Mouse (Mus musculus) lung, embryonic 15.5 days (tissue): ENCODE measurements at regions not wholly inside any gene's neighbourhood (a gene's known extent, or its start where the extent isn't known, plus 50 kb on each side); places are given as distances from the start of the nearest gene placed in this dataset.
A peak's percentile ranks its signal among the peaks of the same experiment; 100 is the strongest.
"Not testable (repeated sequence)": the region's sequence is repeated elsewhere in the genome, so short reads cannot be mapped to it uniquely, and the experiment has no call there.

Source experiments
- ATAC-seq: fragments of 200-750 bp; cut with Nextera tagmentation; 2 replicates; pipeline ENCODE4 v1.8.0; 2017; ENCODE audit warnings: moderate number of reproducible peaks, borderline replicate concordance; ENCODE audit not compliant: low FRiP score, low TSS enrichment; ENCODE audit errors: extremely low read depth
- H3K27ac ChIP-seq: fragments of 300-500 bp; sonication (generic); 2 replicates; pipeline ENCODE4 v1.5.1; 2015; ENCODE audit warnings: moderate library complexity, mild to moderate bottlenecking, inconsistent platforms
- H3K27me3 ChIP-seq: fragments of 300-500 bp; sonication (generic); 2 replicates; pipeline ENCODE4 v1.6.1; 2015; ENCODE audit warnings: inconsistent platforms
- H3K36me3 ChIP-seq: fragments of 300-500 bp; sonication (generic); 2 replicates; pipeline ENCODE4 v1.6.1; 2015; ENCODE audit warnings: inconsistent platforms
- H3K4me1 ChIP-seq: fragments of 300-500 bp; sonication (generic); 2 replicates; pipeline ENCODE4 v1.6.1; 2015; ENCODE audit warnings: inconsistent platforms
- H3K4me2 ChIP-seq: fragments of 300-500 bp; sonication (generic); 2 replicates; pipeline ENCODE4 v1.6.1; 2015; ENCODE audit warnings: inconsistent platforms, mild to moderate bottlenecking, moderate library complexity
- H3K4me3 ChIP-seq: fragments of 300-500 bp; sonication (generic); 2 replicates; pipeline ENCODE4 v1.5.1; 2015; ENCODE audit warnings: mild to moderate bottlenecking, inconsistent platforms
- H3K9ac ChIP-seq: fragments of 300-500 bp; sonication (generic); 2 replicates; pipeline ENCODE4 v1.6.1; 2015; ENCODE audit warnings: inconsistent platforms
- H3K9me3 ChIP-seq: fragments of 300-500 bp; sonication (generic); 2 replicates; pipeline ENCODE4 v1.6.1; 2016; ENCODE audit warnings: inconsistent platforms
- WGBS: fragments of 180-500 bp; shearing (Covaris S2); methylation state at CpG from one replicate; pipeline ENCODE4 v1.1.7; 2015; 5-methylcytosine and 5-hydroxymethylcytosine counted together

GRCm38 (mm10) chr3:120471878-120472444 is 687.7 kb upstream of the Ptbp2 start:
- WGBS = 64% methylated on average over 2 of the region's 2 CpGs

GRCm38 (mm10) chr3:120468887-120469286 is 684.6 kb upstream of the Ptbp2 start:
- H3K4me2 ChIP-seq = no peak overlapping the region

More at GRCm38 (mm10) chr3:120471878-120472444, 687.7 kb upstream of the Ptbp2 start:
- H3K4me1 ChIP-seq = peaks cover 11% of the 10 kb centered on the region; the same call in 1 of the 2 replicates
- no peak overlapping the region for H3K9ac ChIP-seq
- no peaks in the 10 kb centered on the region for H3K36me3 ChIP-seq
- no peak overlapping the region for H3K27ac ChIP-seq
- no peak for ATAC-seq
- H3K27me3 ChIP-seq = no peaks in the 10 kb centered on the region
- H3K4me3 ChIP-seq = no peak overlapping the region
- H3K9me3 ChIP-seq = no peaks in the 10 kb centered on the region
- H3K4me2 ChIP-seq = no peak overlapping the region

GRCm38 (mm10) chr3:120460717-120461116 is 676.5 kb upstream of the Ptbp2 start:
- no peak overlapping the region for H3K4me2 ChIP-seq
- H3K27me3 ChIP-seq = no peaks in the 10 kb centered on the region
- no peak overlapping the region for H3K9ac ChIP-seq
- no peaks in the 10 kb centered on the region for H3K4me1 ChIP-seq
- no peaks in the 10 kb centered on the region for H3K36me3 ChIP-seq
- H3K9me3 ChIP-seq = no peaks in the 10 kb centered on the region
- H3K27ac ChIP-seq = no peak overlapping the region
- H3K4me3 ChIP-seq = no peak overlapping the region
- no peak for ATAC-seq

More at GRCm38 (mm10) chr3:120468887-120469286, 684.6 kb upstream of the Ptbp2 start:
- Histone ChIP-seq H3K4me1 (peaks cover 11% of the 10 kb centered on the region; the same call in 1 of the 2 replicates), H3K27me3 (no peaks in the 10 kb centered on the region), H3K9me3 (no peaks in the 10 kb centered on the region), H3K36me3 (no peaks in the 10 kb centered on the region), H3K4me3 (no peak overlapping the region), H3K9ac (no peak overlapping the region), H3K27ac (no peak overlapping the region)
- ATAC-seq = no peak
- 73% methylated on average over 2 of the region's 2 CpGs for WGBS

- WGBS = 68% methylated on average over 7 of the region's 7 CpGs
- H3K9ac ChIP-seq = no peak overlapping the region
These were observed 673.6 kb upstream of the Ptbp2 start for GRCm38 (mm10) chr3:120457912-120458311.

GRCm38 (mm10) chr3:120441127-120441526 is 656.9 kb upstream of the Ptbp2 start:
- Histone ChIP-seq H3K9ac (no peak overlapping the region), H3K27ac (no peak overlapping the region), H3K27me3 (no peaks in the 10 kb centered on the region), H3K4me1 (no peaks in the 10 kb centered on the region), H3K9me3 (no peaks in the 10 kb centered on the region), H3K36me3 (no peaks in the 10 kb centered on the region), H3K4me2 (no peak overlapping the region), H3K4me3 (no peak overlapping the region)
- ATAC-seq = no peak
- WGBS = 66% methylated on average over 4 of the region's 4 CpGs

More at GRCm38 (mm10) chr3:120457912-120458311, 673.6 kb upstream of the Ptbp2 start:
- Histone ChIP-seq H3K4me3 (no peak overlapping the region), H3K36me3 (no peaks in the 10 kb centered on the region), H3K4me1 (no peaks in the 10 kb centered on the region), H3K27me3 (no peaks in the 10 kb centered on the region), H3K9me3 (no peaks in the 10 kb centered on the region), H3K4me2 (no peak overlapping the region), H3K27ac (no peak overlapping the region)
- ATAC-seq = no peak

GRCm38 (mm10) chr3:120430285-120430684 is 646.0 kb upstream of the Ptbp2 start:
- 27% methylated on average over 2 of the region's 2 CpGs for WGBS
- H3K27ac ChIP-seq = no peak overlapping the region
- H3K4me3 ChIP-seq = no peak overlapping the region
- no peaks in the 10 kb centered on the region for H3K36me3 ChIP-seq
- no peak overlapping the region for H3K9ac ChIP-seq
- H3K9me3 ChIP-seq = no peaks in the 10 kb centered on the region
- no peak overlapping the region for H3K4me2 ChIP-seq
- ATAC-seq = peak; percentile 89; the same call in 1 of the 2 replicates
- H3K27me3 ChIP-seq = no peaks in the 10 kb centered on the region
- H3K4me1 ChIP-seq = no peaks in the 10 kb centered on the region

- no peak overlapping the region for H3K9ac ChIP-seq
- H3K4me1 ChIP-seq = no peaks in the 10 kb centered on the region
- H3K27me3 ChIP-seq = no peaks in the 10 kb centered on the region
- H3K4me3 ChIP-seq = no peak overlapping the region
- H3K27ac ChIP-seq = no peak overlapping the region
- no peak for ATAC-seq
- H3K4me2 ChIP-seq = no peak overlapping the region
- no peaks in the 10 kb centered on the region for H3K9me3 ChIP-seq
- WGBS = 69% methylated on average over 3 of the region's 3 CpGs
- no peaks in the 10 kb centered on the region for H3K36me3 ChIP-seq
These were observed 632.4 kb upstream of the Ptbp2 start for GRCm38 (mm10) chr3:120416634-120417033.

- WGBS = 38% methylated on average over 6 of the region's 6 CpGs
- no peak for ATAC-seq
- no peaks in the 10 kb centered on the region for H3K36me3 ChIP-seq
- H3K4me3 ChIP-seq = no peak overlapping the region
- no peaks in the 10 kb centered on the region for H3K4me1 ChIP-seq
- H3K27ac ChIP-seq = no peak overlapping the region
- H3K9me3 ChIP-seq = no peaks in the 10 kb centered on the region
- H3K4me2 ChIP-seq = no peak overlapping the region
- H3K9ac ChIP-seq = no peak overlapping the region
- H3K27me3 ChIP-seq = no peaks in the 10 kb centered on the region
These were observed 591.5 kb upstream of the Ptbp2 start for GRCm38 (mm10) chr3:120375688-120376289.

- Histone ChIP-seq H3K27ac (no peak overlapping the region), H3K4me3 (no peak overlapping the region), H3K27me3 (no peaks in the 10 kb centered on the region), H3K9ac (no peak overlapping the region), H3K4me2 (no peak overlapping the region), H3K9me3 (no peaks in the 10 kb centered on the region), H3K36me3 (no peaks in the 10 kb centered on the region), H3K4me1 (no peaks in the 10 kb centered on the region)
- 50% methylated on average over 4 of the region's 4 CpGs for WGBS
- ATAC-seq = no peak
These were observed 558.6 kb upstream of the Ptbp2 start for GRCm38 (mm10) chr3:120342747-120343377.

GRCm38 (mm10) chr3:120341882-120342281 is 557.6 kb upstream of the Ptbp2 start:
- H3K4me2 ChIP-seq = no peak overlapping the region
- no peak for ATAC-seq

GRCm38 (mm10) chr3:120335843-120336585 is 551.7 kb upstream of the Ptbp2 start:
- Histone ChIP-seq H3K4me3 (no peak overlapping the region), H3K27ac (no peak overlapping the region), H3K4me1 (no peaks in the 10 kb centered on the region), H3K9ac (no peak overlapping the region), H3K9me3 (no peaks in the 10 kb centered on the region), H3K27me3 (no peaks in the 10 kb centered on the region), H3K4me2 (no peak overlapping the region), H3K36me3 (no peaks in the 10 kb centered on the region)
- 57% methylated on average over 7 of the region's 7 CpGs for WGBS
- ATAC-seq = no peak

More at GRCm38 (mm10) chr3:120341882-120342281, 557.6 kb upstream of the Ptbp2 start:
- no peaks in the 10 kb centered on the region for H3K4me1 ChIP-seq
- H3K27ac ChIP-seq = no peak overlapping the region
- H3K9me3 ChIP-seq = no peaks in the 10 kb centered on the region
- H3K9ac ChIP-seq = no peak overlapping the region
- H3K27me3 ChIP-seq = no peaks in the 10 kb centered on the region
- H3K4me3 ChIP-seq = no peak overlapping the region
- H3K36me3 ChIP-seq = no peaks in the 10 kb centered on the region
- WGBS = 33% methylated on average over 2 of the region's 2 CpGs

GRCm38 (mm10) chr3:120307042-120307441 is 522.8 kb upstream of the Ptbp2 start:
- H3K9ac ChIP-seq, ATAC-seq, H3K27me3 ChIP-seq, H3K36me3 ChIP-seq, H3K4me3 ChIP-seq, H3K4me2 ChIP-seq, H3K4me1 ChIP-seq, H3K9me3 ChIP-seq, H3K27ac ChIP-seq: not testable (repeated sequence)
- 78% methylated on average over 3 of the region's 3 CpGs for WGBS
